Mouse (Mus musculus) forebrain, embryonic 16.5 days (tissue): Measurements from ENCODE around the gene Shb. TPM values are rescaled to one million over a fixed set of nuclear protein-coding genes. Genes with fewer than 3 reads are reported as not detected.

Experiments
- ATAC-seq: fragments of 200-750 bp; cut with Nextera tagmentation; 2 replicates; pipeline ENCODE4 v1.8.0; 2017; ENCODE audit warnings: mild to moderate bottlenecking, moderate library complexity
- H3K27ac ChIP-seq: fragments of 300-500 bp; sonication (generic); 2 replicates; pipeline ENCODE4 v1.5.1; 2014; ENCODE audit warnings: low read length, control low read depth
- H3K27me3 ChIP-seq: fragments of 300-500 bp; sonication (generic); replicated peaks from 2 replicates; pipeline ENCODE4 v1.6.1; 2014; ENCODE audit warnings: low read length; ENCODE audit not compliant: control insufficient read depth, insufficient read depth
- H3K36me3 ChIP-seq: fragments of 300-500 bp; sonication (generic); 2 replicates; pipeline ENCODE4 v1.6.1; 2014; ENCODE audit not compliant: control insufficient read depth, insufficient read depth
- H3K4me1 ChIP-seq: fragments of 300-500 bp; sonication (generic); replicated peaks from 2 replicates; pipeline ENCODE4 v1.6.1; 2014; ENCODE audit warnings: low read length; ENCODE audit not compliant: control insufficient read depth, insufficient read depth
- H3K4me2 ChIP-seq: fragments of 300-500 bp; sonication (generic); 2 replicates; pipeline ENCODE4 v1.6.1; 2014; ENCODE audit warnings: mild to moderate bottlenecking, low read length, control low read depth
- H3K4me3 ChIP-seq: fragments of 300-500 bp; sonication (generic); replicated peaks from 2 replicates; pipeline ENCODE4 v1.5.1; 2014; ENCODE audit warnings: mild to moderate bottlenecking, low read length, control low read depth
- H3K9ac ChIP-seq: fragments of 300-500 bp; sonication (generic); replicated peaks from 2 replicates; pipeline ENCODE4 v1.6.1; 2014; ENCODE audit warnings: low read depth, low read length, control low read depth
- H3K9me3 ChIP-seq: fragments of 300-500 bp; sonication (generic); 2 replicates; pipeline ENCODE4 v1.6.1; 2016; ENCODE audit warnings: low read length; ENCODE audit not compliant: control insufficient read depth
- WGBS: fragments of 180-500 bp; shearing (Covaris S2); extraction: QIAGEN DNeasy Blood & Tissue Kit; methylation state at CpG from one replicate; pipeline ENCODE4 v1.1.7; 2014; 5-methylcytosine and 5-hydroxymethylcytosine counted together
- polyA plus RNA-seq: library from polyadenylated mRNA; unstranded; fragments of >200 nt; fragmentation: Nextera tagmentation; extraction: Ambion mirVana; gene quantifications from 2 replicates; pipeline ENCODE4 v1.2.1, GENCODE M21; 2015

The Shb gene
- polyA plus RNA-seq, 1 experiment from 2014 or later: 5.8 TPM

- Histone ChIP-seq H3K4me3 (no peak overlapping the region), H3K36me3 (no peaks in the 10 kb centered on the region), H3K27me3 (no peaks in the 10 kb centered on the region), H3K27ac (no peak overlapping the region; the same call in 1 of the 2 replicates), H3K4me2 (no peak overlapping the region), H3K9ac (no peak overlapping the region), H3K4me1 (peaks cover 51% of the 10 kb centered on the region), H3K9me3 (peaks cover 5% of the 10 kb centered on the region; the same call in 1 of the 2 replicates)
- WGBS: 69% methylated on average over 11 of the region's 11 CpGs
- ATAC-seq: no peak
Measured at GRCm38 (mm10) chr4:45471654-45472556, 60.4 kb downstream of the Shb start.

DNA sequence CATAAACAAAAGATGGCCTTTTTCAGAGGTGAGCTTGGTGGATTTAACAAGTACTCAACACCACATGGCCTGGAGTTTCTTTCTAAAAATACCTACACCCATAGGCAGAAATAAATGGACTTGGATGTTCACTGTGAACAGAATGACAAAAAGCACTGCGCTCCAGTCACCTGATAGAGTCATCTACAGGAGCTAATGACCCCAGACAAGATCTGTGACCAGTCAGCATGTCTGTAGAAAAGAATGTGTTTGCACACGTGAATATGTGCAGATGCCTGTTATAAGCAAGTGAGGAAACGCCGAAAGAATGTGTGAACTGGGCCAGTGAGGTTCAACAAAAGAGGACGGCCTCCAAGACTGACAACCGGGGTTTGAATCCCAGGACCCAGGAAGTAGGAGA, 63.2 kb downstream of the Shb start:
- Histone ChIP-seq H3K27ac (no peak overlapping the region), H3K4me3 (no peak overlapping the region), H3K27me3 (no peaks in the 10 kb centered on the region), H3K36me3 (no peaks in the 10 kb centered on the region), H3K9ac (no peak overlapping the region), H3K4me2 (no peak overlapping the region), H3K4me1 (peaks cover 51% of the 10 kb centered on the region), H3K9me3 (peaks cover 5% of the 10 kb centered on the region; the same call in 1 of the 2 replicates)
- WGBS: 59% methylated on average over 6 of the region's 6 CpGs
- ATAC-seq: no peak

GRCm38 (mm10) chr4:45468507-45468906, 63.8 kb downstream of the Shb start:
- Histone ChIP-seq H3K4me1 (peaks cover 46% of the 10 kb centered on the region), H3K27ac (no peak overlapping the region), H3K9ac (no peak overlapping the region), H3K27me3 (no peaks in the 10 kb centered on the region), H3K4me2 (no peak overlapping the region), H3K4me3 (no peak overlapping the region), H3K36me3 (no peaks in the 10 kb centered on the region), H3K9me3 (peaks cover 5% of the 10 kb centered on the region; the same call in 1 of the 2 replicates)
- no peak for ATAC-seq
- 96% methylated on average over 6 of the region's 6 CpGs for WGBS

- no peak overlapping the region for H3K4me2 ChIP-seq
- peak; percentile 49; the same call in 1 of the 2 replicates for ATAC-seq
- peaks cover 34% of the 10 kb centered on the region for H3K4me1 ChIP-seq
- no peak overlapping the region; the same call in 1 of the 2 replicates for H3K27ac ChIP-seq
- no peaks in the 10 kb centered on the region for H3K36me3 ChIP-seq
- H3K27me3 ChIP-seq: no peaks in the 10 kb centered on the region
- H3K4me3 ChIP-seq: no peak overlapping the region
- H3K9me3 ChIP-seq: peaks cover 5% of the 10 kb centered on the region; the same call in 1 of the 2 replicates
- H3K9ac ChIP-seq: no peak overlapping the region
- WGBS: 76% methylated on average over 12 of the region's 12 CpGs
Measured at GRCm38 (mm10) chr4:45467115-45467912, 65.0 kb downstream of the Shb start.

DNA sequence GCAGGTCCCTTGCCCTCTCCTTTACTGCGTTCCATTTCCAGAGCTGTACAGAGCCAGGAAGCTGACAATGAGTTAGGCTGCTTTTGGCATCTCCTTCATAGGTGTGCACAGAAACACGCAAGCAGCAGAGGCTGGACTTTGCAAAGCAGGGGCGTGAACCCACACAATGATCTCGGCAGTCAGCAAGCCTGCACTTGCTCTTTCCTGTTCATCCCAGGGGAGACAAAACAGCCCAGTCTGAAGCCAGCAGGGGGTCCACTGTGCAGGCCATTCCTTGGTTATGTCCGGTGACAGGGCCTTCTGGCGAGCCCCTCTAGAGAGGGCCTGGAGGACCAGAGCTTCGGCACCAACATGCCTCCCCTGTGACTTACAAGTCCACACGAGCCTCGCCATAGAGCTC, 67.3 kb downstream of the Shb start:
- no peak overlapping the region for H3K4me2 ChIP-seq
- peaks cover 32% of the 10 kb centered on the region for H3K4me1 ChIP-seq
- ATAC-seq: no peak
- H3K36me3 ChIP-seq: no peaks in the 10 kb centered on the region
- H3K9me3 ChIP-seq: no peaks in the 10 kb centered on the region
- no peak overlapping the region for H3K27ac ChIP-seq
- no peak overlapping the region for H3K9ac ChIP-seq
- 72% methylated on average over 9 of the region's 9 CpGs for WGBS
- H3K27me3 ChIP-seq: no peaks in the 10 kb centered on the region
- H3K4me3 ChIP-seq: no peak overlapping the region

- no peak for ATAC-seq
- 57% methylated on average over 12 of the region's 12 CpGs for WGBS
- H3K9me3 ChIP-seq: no peaks in the 10 kb centered on the region
- H3K27me3 ChIP-seq: no peaks in the 10 kb centered on the region
- no peak overlapping the region for H3K4me3 ChIP-seq
- peaks cover 32% of the 10 kb centered on the region for H3K4me1 ChIP-seq
- H3K36me3 ChIP-seq: no peaks in the 10 kb centered on the region
- H3K9ac ChIP-seq: no peak overlapping the region
- no peak overlapping the region for H3K27ac ChIP-seq
- H3K4me2 ChIP-seq: no peak overlapping the region
Measured at GRCm38 (mm10) chr4:45464528-45464927, 67.7 kb downstream of the Shb start.

DNA sequence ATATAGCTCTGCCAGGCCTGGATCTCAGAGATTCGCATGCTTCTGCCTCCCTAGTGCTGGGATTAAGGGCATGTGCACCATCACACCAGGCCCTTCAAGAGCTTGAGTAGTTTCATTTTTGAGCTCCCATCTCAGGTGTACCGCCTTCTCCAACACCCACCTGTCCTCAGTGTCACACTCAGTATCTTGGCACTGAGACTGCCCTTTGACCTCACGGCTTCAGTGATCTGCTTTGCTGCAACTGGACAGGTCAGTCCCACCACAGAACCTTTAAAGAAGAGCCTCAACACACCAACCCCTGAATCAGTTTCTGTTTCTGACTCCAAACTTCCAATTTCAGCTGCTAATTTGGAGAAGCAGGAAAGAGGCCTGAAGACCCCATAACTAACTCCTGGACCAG, 68.1 kb downstream of the Shb start:
- no peaks in the 10 kb centered on the region for H3K27me3 ChIP-seq
- H3K36me3 ChIP-seq: no peaks in the 10 kb centered on the region
- H3K4me3 ChIP-seq: no peak overlapping the region
- ATAC-seq: no peak
- H3K4me2 ChIP-seq: no peak overlapping the region
- WGBS: 95% methylated on average over 3 of the region's 3 CpGs
- no peaks in the 10 kb centered on the region for H3K9me3 ChIP-seq
- H3K27ac ChIP-seq: no peak overlapping the region
- H3K4me1 ChIP-seq: peaks cover 30% of the 10 kb centered on the region
- H3K9ac ChIP-seq: no peak overlapping the region

DNA sequence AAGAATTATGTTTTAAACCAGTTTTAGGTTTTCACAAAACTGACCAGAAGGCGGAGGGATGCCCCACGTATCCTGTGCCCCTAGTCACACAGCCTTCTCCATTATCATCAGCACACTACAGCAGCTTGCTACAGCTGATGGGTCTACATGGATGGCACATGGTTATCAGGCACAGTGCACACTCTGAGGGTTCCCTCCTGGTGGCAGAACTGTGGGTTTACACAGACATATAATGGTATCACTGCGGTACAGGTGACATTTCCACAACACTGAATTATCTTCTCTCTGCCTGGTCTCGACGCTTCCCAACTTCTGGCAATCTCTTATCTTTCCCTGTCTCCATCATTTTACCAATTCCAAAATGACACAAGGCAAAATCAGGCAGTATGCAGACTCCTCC, 69.6 kb downstream of the Shb start:
- Histone ChIP-seq H3K9me3 (no peaks in the 10 kb centered on the region), H3K27ac (no peak overlapping the region), H3K4me1 (peaks cover 28% of the 10 kb centered on the region), H3K27me3 (no peaks in the 10 kb centered on the region), H3K4me3 (no peak overlapping the region), H3K9ac (no peak overlapping the region), H3K4me2 (no peak overlapping the region), H3K36me3 (no peaks in the 10 kb centered on the region)
- ATAC-seq: peak; percentile 41
- WGBS: 89% methylated on average over 5 of the region's 5 CpGs

DNA sequence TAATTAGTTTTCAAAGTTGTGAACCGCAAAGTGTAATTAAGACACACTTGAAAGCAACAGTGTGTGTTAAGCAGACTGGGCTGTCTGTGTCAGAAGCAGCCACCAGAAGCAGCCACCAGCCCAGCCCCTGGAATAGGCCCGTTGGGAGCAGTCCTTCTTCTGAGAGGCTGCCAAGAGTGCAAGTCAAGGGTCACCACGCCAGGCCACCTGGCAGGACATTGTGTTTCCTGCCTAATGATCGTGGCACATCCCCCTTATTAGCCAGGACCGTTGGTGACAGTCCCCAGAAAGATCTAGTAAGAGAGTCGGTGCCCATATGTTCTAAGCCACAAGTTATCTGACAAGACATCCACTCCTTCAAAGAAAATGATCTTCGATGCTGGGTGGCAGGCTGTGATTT, 70.6 kb downstream of the Shb start:
- Histone ChIP-seq H3K36me3 (0 out of 2 replicates have a peak, but pooled peaks cover 2% of the 10 kb centered on the region), H3K4me3 (no peak overlapping the region), H3K9ac (no peak overlapping the region), H3K27me3 (no peaks in the 10 kb centered on the region), H3K27ac (no peak overlapping the region), H3K4me1 (peaks cover 19% of the 10 kb centered on the region), H3K4me2 (no peak overlapping the region), H3K9me3 (no peaks in the 10 kb centered on the region)
- 30% methylated on average over 7 of the region's 7 CpGs for WGBS
- no peak for ATAC-seq
